Mouse (Mus musculus): Measurements from ENCODE around the gene Ago4. TPM values are rescaled to one million over a fixed set of nuclear protein-coding genes. Genes with fewer than 3 reads are reported as not detected.

Ago4 gene
- total and polyA plus RNA-seq, 3 experiments = 0.42 to 1.8 TPM; not detected in 1

DNA sequence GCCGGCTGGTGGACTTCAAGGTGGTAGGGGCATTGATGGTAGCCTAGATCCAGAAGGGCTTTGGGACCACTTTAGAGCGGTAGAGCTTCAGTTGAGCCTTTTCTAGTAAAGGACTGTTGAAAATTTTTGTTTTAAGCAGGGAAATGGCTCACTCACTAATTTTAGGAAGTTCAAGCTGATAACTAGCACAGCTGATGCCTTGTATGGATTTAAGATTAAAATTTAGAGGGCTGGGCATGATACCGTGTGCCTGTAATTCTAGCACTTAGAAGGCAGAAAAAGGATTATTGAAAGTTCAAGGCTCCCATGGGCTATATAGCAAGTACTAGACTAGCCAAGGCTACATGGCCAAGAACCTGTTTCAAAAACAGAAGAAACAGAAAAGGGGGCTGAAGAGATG is 36.5 kb upstream of the Ago4 start:
- H3K4me3 ChIP-seq (ENCODE audit: control insufficient read depth in 1 of 2, insufficient read depth in 1 of 2, low read depth in 2 of 2, low read length in 2 of 2) = no peak overlapping the region
- peaks cover 4% of the 10 kb centered on the region for H3K79me2 ChIP-seq (ENCODE audit: control insufficient read depth, insufficient read depth, low read length, poor library complexity)
- H3K9me3 ChIP-seq (replicated peaks; ENCODE audit: insufficient read depth, low read length) = no peaks in the 10 kb centered on the region
- no peaks in the 10 kb centered on the region for H3K27me3 ChIP-seq (ENCODE audit: control insufficient read depth in 1 of 2, insufficient read depth in 2 of 2, low read length in 2 of 2)
- TF ChIP-seq SIN3A (IDR thresholded peaks at IDR 0.05; ENCODE audit: low read length) = peak; percentile 39; the same call in 1 of the 2 replicates
- TF ChIP-seq ZMIZ1 (IDR thresholded peaks at IDR 0.05; ENCODE audit: low read depth, low read length) = no peak
- TF ChIP-seq CHD2 (IDR thresholded peaks at IDR 0.05; ENCODE audit: low read length) = no peak
- TF ChIP-seq EP300 (IDR thresholded peaks at IDR 0.05; ENCODE audit: low read depth in 1 of 2, low read length in 2 of 2) = peak; percentile 21 to 41; a peak in 2 of 4 replicates
- no peak for TF ChIP-seq ZC3H11A (IDR thresholded peaks at IDR 0.05; ENCODE audit: low read depth, low read length)
- peak; percentile 58 for TF ChIP-seq GATA1 (IDR thresholded peaks at IDR 0.05; ENCODE audit: low read depth, low read length)
- TF ChIP-seq MYB (IDR thresholded peaks at IDR 0.05; ENCODE audit: low read depth, low read length) = no peak
- no peak for TF ChIP-seq MAFK (IDR thresholded peaks at IDR 0.05; ENCODE audit: borderline replicate concordance, low read depth, low read length)
- peak; percentile 85 for TF ChIP-seq ETS1 (IDR thresholded peaks at IDR 0.05; ENCODE audit: low read depth, low read length)
- no peak for TF ChIP-seq RAD21 (IDR thresholded peaks at IDR 0.05; ENCODE audit: low read depth, low read length)
- H3K27ac ChIP-seq (ENCODE audit: control insufficient read depth, low read depth, low read length) = no peak overlapping the region
- H3K36me3 ChIP-seq (ENCODE audit: control insufficient read depth in 1 of 2, insufficient read depth in 2 of 2, low read length in 2 of 2) = peaks cover 11 to 40% of the 10 kb centered on the region in 2 experiments
- no peak for DNase-seq (ENCODE audit: low read depth, low spot score)
- no peak overlapping the region for H3K9ac ChIP-seq (ENCODE audit: control insufficient read depth, low read depth, low read length, poor library complexity, severe bottlenecking)
- peaks cover 2 to 6% of the 10 kb centered on the region in 2 experiments; a peak in 3 of 4 replicates for H3K4me1 ChIP-seq (ENCODE audit: control insufficient read depth in 1 of 2, insufficient read depth in 2 of 2, low read length in 2 of 2)

- Histone ChIP-seq H3K36me3 (ENCODE audit: control insufficient read depth in 1 of 2, insufficient read depth in 2 of 2, low read length in 2 of 2) (peaks cover 25 to 26% of the 10 kb centered on the region in 2 experiments), H3K27me3 (ENCODE audit: control insufficient read depth in 1 of 2, insufficient read depth in 2 of 2, low read length in 2 of 2) (no peaks in the 10 kb centered on the region), H3K79me2 (ENCODE audit: control insufficient read depth, insufficient read depth, low read length, poor library complexity) (peaks cover 6% of the 10 kb centered on the region), H3K4me3 (ENCODE audit: control insufficient read depth in 1 of 2, insufficient read depth in 1 of 2, low read depth in 2 of 2, low read length in 2 of 2) (no peak overlapping the region), H3K4me1 (ENCODE audit: control insufficient read depth in 1 of 2, insufficient read depth in 2 of 2, low read length in 2 of 2) (peaks cover 10 to 16% of the 10 kb centered on the region in 2 experiments), H3K9ac (ENCODE audit: control insufficient read depth, low read depth, low read length, poor library complexity, severe bottlenecking) (no peak overlapping the region), H3K9me3 (replicated peaks; ENCODE audit: insufficient read depth, low read length) (no peaks in the 10 kb centered on the region), H3K27ac (ENCODE audit: control insufficient read depth, low read depth, low read length) (no peak overlapping the region)
- TF ChIP-seq SIN3A (IDR thresholded peaks at IDR 0.05; ENCODE audit: low read length) (no peak), BHLHE40 (IDR thresholded peaks at IDR 0.05; ENCODE audit: borderline replicate concordance, low read depth, low read length) (no peak), NELFE (IDR thresholded peaks at IDR 0.05; ENCODE audit: low read depth, low read length) (no peak), ZKSCAN1 (IDR thresholded peaks at IDR 0.05; ENCODE audit: low read depth, low read length) (no peak), POLR2AphosphoS2 (IDR thresholded peaks at IDR 0.05; ENCODE audit: low read length) (no peak), HCFC1 (IDR thresholded peaks at IDR 0.05; ENCODE audit: low read depth, low read length) (no peak), ELF1 (IDR thresholded peaks at IDR 0.05; ENCODE audit: low read depth, low read length) (no peak), TBP (IDR thresholded peaks at IDR 0.05; ENCODE audit: low read depth, low read length) (no peak), MXI1 (IDR thresholded peaks at IDR 0.05; ENCODE audit: low read depth, low read length) (no peak), POLR2A (IDR thresholded peaks at IDR 0.05; ENCODE audit: control insufficient read depth in 1 of 2, insufficient read depth in 1 of 2, low read depth in 1 of 2, low read length in 2 of 2, poor library complexity in 1 of 2) (no peak), ZC3H11A (IDR thresholded peaks at IDR 0.05; ENCODE audit: low read depth, low read length) (no peak), ZNF384 (IDR thresholded peaks at IDR 0.05; ENCODE audit: low read depth, low read length) (no peak), MAZ (IDR thresholded peaks at IDR 0.05; ENCODE audit: low read depth, low read length) (no peak), EP300 (IDR thresholded peaks at IDR 0.05; ENCODE audit: low read depth in 1 of 2, low read length in 2 of 2) (no peak), KAT2A (conservative IDR thresholded peaks at IDR 0.05; ENCODE audit: low read depth, low read length) (no peak), MYC (IDR thresholded peaks at IDR 0.05; ENCODE audit: low read depth, low read length) (no peak), RCOR1 (IDR thresholded peaks at IDR 0.05; ENCODE audit: low read depth, low read length) (no peak), TAL1 (IDR thresholded peaks at IDR 0.05; ENCODE audit: low read length) (no peak)
- no peak for DNase-seq (ENCODE audit: low read depth, low spot score)
Measured at GRCm38 (mm10) chr4:126567243-126567642, 34.0 kb upstream of the Ago4 start.
